Mouse (Mus musculus): Measurements from ENCODE around the gene Ghdc.

DNA sequence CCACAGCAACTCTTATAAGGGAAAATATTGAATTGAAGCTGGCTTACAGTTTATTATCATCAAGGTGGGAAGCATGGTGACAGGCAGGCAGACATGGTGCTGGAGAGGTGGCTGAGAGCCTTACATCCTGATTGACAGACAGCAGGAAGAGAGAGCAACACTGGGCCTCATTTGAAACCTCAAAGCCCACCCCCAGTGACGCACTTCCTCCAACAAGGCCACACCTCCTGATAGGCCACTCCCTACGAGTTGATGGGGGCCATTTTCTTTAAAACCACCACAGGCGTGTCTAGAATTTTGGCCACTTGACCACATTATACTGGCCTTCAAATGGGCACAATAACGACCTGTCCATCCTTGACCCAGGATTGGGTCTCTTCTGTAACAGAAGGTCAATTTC lies 3.5 kb upstream of the Ghdc start:
- no peak for TF ChIP-seq TAL1 (conservative IDR thresholded peaks at IDR 0.05; ENCODE audit: low read depth, low read length)
- no peak for TF ChIP-seq CTCF (IDR thresholded peaks at IDR 0.05; ENCODE audit: low read depth, low read length)
